Mouse (Mus musculus) activated CD4-positive, CD25-positive, alpha-beta regulatory T cell, adult 4 months (primary cell): ENCODE results near the gene Srsf1. TPM values are rescaled to one million over a fixed set of nuclear protein-coding genes. Genes with fewer than 3 reads are reported as not detected.
"Not testable (repeated sequence)": the region's sequence is repeated elsewhere in the genome, so short reads cannot be mapped to it uniquely, and the experiment has no call there.

Experiments
- ATAC-seq: one replicate; pipeline ENCODE4 v1.8.0; 2017
- polyA plus RNA-seq, 2 experiments: library from polyadenylated mRNA; unstranded; fragments of 100-300 nt; shearing (Covaris generic); gene quantifications; one replicate each; pipeline ENCODE4 v1.2.1; 2017

Srsf1 gene
- polyA plus RNA-seq, 2 experiments from 2014 or later: 32.1 to 38.4 TPM

- no peak for ATAC-seq
Measured at GRCm38 (mm10) chr11:88044314-88044713, 2.9 kb upstream of the Srsf1 start.

- not testable (repeated sequence) for ATAC-seq
Measured at GRCm38 (mm10) chr11:88045159-88045558, 2.0 kb upstream of the Srsf1 start.

GRCm38 (mm10) chr11:88045878-88046277, 1.3 kb upstream of the Srsf1 start:
- ATAC-seq: no peak

GRCm38 (mm10) chr11:88046323-88046937, 743 bp upstream of the Srsf1 start:
- ATAC-seq: no peak

GRCm38 (mm10) chr11:88047871-88048531, 828 bp downstream of the Srsf1 start:
- ATAC-seq: no peak

- no peak for ATAC-seq
Measured at GRCm38 (mm10) chr11:88048961-88049670, 1.9 kb downstream of the Srsf1 start.

GRCm38 (mm10) chr11:88049732-88050131, 2.6 kb downstream of the Srsf1 start:
- ATAC-seq: no peak

- ATAC-seq: no peak
Measured at GRCm38 (mm10) chr11:88052638-88053037, 5.5 kb downstream of the Srsf1 start.

- no peak for ATAC-seq
Measured at GRCm38 (mm10) chr11:88053821-88054220, 6.6 kb downstream of the Srsf1 start.

- ATAC-seq: no peak
Measured at GRCm38 (mm10) chr11:88054589-88054988, 7.4 kb downstream of the Srsf1 start.

GRCm38 (mm10) chr11:88055777-88056176, 8.6 kb downstream of the Srsf1 start:
- ATAC-seq: no peak

- no peak for ATAC-seq
Measured at GRCm38 (mm10) chr11:88057788-88058187, 10.6 kb downstream of the Srsf1 start.

- peak; percentile 92 for ATAC-seq
Measured at GRCm38 (mm10) chr11:88059141-88059540, 12.0 kb downstream of the Srsf1 start.

GRCm38 (mm10) chr11:88061892-88062625, 14.9 kb downstream of the Srsf1 start:
- ATAC-seq: no peak

GRCm38 (mm10) chr11:88065732-88066131, 18.6 kb downstream of the Srsf1 start:
- ATAC-seq: no peak

- ATAC-seq: no peak
Measured at GRCm38 (mm10) chr11:88067191-88067585, 20.0 kb downstream of the Srsf1 start.

GRCm38 (mm10) chr11:88067586-88068410, 20.6 kb downstream of the Srsf1 start, which contains the start of gene Vezf1:
Vezf1 (plus strand) TSS chr11:88068279.
- ATAC-seq: peak; percentile 70

- ATAC-seq: peak; percentile 34
Measured at GRCm38 (mm10) chr11:88068411-88069245, 21.5 kb downstream of the Srsf1 start.

GRCm38 (mm10) chr11:88069246-88069570, 22.0 kb downstream of the Srsf1 start:
- ATAC-seq: no peak

- ATAC-seq: no peak
Measured at GRCm38 (mm10) chr11:88070392-88070791, 23.2 kb downstream of the Srsf1 start.

- ATAC-seq: no peak
Measured at GRCm38 (mm10) chr11:88071113-88071512, 23.9 kb downstream of the Srsf1 start.
